Mouse (Mus musculus) adrenal gland, postnatal 10 days (tissue): ENCODE data around the gene Apba2. TPM values are rescaled to one million over a fixed set of nuclear protein-coding genes. Genes with fewer than 3 reads are reported as not detected.

ENCODE experiments used
- DNase-seq: peaks from one replicate; pipeline ENCODE4 v3.0.0; 2021; ENCODE audit warnings: mixed read lengths
- long read RNA-seq, 2 experiments: library from polyadenylated mRNA; stranded (forward); transcript quantifications; one replicate each; pipeline ENCODE4 v2.0.0; 2021
- total RNA-seq, 2 experiments: library from RNA; stranded (reverse); gene quantifications; 2 replicates each; pipeline ENCODE4 v1.2.3; 2021

Apba2 gene
- 1 to 10 TPM; 1.3 to 2.9 TPM for total RNA-seq
- long read RNA-seq, experiment 1 = 0 reads
- long read RNA-seq, experiment 2, partial matches to known transcripts = 0 of 1 reads
- long read RNA-seq, experiment 2, other reads (novel, unspliced or antisense) = 1 of 1 reads

GRCm38 (mm10) chr7:64501536-64502270, at the start of gene Apba2:
Apba2 (plus strand) TSS chr7:64501706.
- peak; percentile 59 for DNase-seq

- DNase-seq = no peak
Observed at GRCm38 (mm10) chr7:64451861-64452382, 49.6 kb upstream of the Apba2 start.

DNA sequence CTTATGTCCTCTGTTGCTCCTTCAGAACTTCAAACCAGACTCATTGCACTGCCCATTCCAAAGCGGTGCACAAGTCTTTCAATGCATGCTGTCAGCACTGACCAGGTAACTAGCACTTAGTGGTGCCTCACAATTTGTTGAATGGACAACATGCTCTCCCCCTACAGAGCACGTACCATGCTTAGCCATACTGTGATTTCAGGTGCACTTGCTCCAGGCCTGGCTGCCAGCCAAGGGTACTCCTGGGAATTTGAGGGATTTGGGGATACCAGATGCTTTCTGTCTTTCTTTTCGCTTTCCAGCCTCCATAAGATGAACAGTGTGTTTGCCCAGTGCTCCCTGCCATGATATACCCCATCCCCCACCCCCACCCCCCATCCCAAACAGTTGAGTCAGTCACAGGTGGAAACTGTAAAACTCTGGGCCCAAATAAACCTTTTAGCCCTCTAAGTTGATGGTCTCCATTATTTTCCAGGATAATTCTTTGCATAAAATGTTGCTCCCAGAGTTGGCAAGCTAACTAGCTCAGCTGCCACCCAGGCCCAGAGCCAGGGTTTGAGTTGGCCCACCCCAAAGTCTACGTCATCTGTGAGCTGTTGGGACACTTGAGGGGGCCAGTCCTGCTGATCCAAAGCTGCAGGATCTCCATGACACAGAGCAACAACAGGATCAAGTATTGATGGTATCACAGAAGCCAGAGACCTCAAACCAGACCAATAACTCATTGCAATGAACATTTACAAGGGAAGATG, 48.9 kb upstream of the Apba2 start:
- DNase-seq = no peak

DNA sequence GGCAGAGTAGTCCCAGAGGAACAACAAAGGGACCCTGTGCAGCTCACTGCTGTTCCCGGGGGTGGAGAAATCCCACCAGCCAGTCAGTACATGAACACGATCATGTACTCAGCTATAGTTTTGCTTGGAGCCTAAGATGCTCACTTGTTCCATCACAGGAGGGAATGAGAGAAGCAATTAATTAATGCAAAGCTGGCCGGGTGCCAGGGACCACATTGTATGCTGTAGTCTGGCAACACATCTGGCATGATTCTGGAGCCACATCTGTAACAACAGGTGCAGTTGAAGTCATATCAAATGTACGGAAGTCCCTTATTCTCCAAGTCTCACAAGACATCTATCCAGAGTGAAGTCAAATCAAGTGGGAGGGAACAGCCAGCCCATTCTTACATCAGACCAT, 45.3 kb upstream of the Apba2 start:
- no peak for DNase-seq

DNA sequence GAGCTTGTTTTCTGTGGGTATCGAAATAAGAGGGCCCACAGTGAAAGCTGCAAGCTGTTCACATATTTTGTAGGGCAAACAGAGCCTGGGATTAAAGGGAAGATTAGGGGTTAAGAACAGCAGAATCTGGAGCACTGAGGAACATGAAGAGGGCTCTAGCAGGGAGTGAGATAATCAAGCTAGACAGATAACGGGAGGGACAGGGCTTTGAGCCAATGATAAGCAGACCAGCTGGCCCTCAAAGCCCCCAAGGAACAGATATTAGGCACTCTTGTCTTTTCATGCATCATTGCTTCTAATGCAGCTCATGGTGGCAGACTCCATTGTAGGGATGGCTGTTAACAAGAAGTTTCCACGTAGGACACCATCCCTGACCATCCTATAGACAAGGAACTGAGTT, 44.8 kb upstream of the Apba2 start:
- DNase-seq = no peak

DNA sequence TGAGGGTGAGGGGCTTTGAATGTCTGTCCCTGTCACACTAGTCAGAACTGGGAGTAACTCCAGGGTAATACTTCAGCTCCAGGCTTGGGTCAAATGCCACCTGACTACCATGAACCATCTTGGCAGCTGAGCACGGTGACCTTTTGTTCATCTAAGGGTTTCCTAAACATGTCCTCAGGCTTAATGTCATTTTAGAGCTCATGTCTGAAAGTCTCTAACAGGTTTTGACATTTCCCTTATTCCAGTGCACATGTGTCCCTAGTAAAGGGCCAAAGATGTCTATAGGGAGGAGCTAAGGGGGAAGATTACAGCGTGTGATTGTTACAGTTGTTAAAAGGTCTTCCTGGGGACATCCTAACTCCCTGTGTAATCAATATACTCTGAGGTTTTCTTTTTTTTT, 43.7 kb upstream of the Apba2 start:
- no peak for DNase-seq

- no peak for DNase-seq
Observed at GRCm38 (mm10) chr7:64497438-64497837, 4.1 kb upstream of the Apba2 start.

DNA sequence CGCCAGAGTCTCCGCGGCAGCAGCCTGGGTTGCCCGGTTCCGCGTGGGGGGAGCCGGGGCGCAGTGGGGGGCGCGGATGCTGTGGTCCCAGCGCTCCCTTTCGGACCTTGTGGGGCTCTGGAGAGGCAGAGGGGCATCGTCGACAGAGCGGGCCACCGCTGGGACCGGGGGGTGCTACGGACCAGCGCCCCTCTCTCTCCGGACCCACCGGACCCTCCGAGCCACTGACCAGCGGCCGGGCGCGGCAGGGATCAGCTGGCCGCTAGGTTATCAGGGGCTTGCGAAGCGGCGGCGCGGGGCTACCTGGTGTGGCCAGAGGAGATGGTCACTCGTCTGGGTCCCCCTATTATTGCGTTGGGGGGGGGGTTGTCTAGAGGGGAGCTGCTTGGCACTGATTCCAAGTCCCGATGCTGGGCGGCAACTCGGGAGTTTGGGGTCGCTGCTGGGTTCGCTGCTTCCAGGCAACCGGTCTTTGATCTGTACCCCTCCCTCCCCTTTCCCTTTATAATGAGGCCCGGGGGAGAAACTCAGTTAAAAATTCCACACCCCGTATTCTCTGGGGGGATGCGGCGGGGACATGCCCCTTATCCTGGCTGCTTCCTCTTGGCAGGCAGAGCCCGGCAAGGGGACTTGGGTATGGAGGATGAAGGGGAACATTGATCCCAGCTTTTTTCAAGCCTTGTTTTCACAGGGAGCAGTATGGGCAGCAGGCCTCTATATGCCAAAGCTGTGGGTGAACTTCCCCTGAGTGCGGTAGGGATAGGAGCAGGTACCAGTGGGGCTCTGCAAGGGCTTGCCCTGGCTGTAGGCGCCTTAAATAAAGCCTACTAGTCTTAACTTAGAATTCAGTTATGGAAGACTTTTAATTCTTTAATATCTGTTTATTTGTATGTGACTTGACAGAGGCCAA, 1.0 kb downstream of the Apba2 start:
- no peak for DNase-seq

- no peak for DNase-seq
Observed at GRCm38 (mm10) chr7:64503641-64504040, 2.1 kb downstream of the Apba2 start.

DNA sequence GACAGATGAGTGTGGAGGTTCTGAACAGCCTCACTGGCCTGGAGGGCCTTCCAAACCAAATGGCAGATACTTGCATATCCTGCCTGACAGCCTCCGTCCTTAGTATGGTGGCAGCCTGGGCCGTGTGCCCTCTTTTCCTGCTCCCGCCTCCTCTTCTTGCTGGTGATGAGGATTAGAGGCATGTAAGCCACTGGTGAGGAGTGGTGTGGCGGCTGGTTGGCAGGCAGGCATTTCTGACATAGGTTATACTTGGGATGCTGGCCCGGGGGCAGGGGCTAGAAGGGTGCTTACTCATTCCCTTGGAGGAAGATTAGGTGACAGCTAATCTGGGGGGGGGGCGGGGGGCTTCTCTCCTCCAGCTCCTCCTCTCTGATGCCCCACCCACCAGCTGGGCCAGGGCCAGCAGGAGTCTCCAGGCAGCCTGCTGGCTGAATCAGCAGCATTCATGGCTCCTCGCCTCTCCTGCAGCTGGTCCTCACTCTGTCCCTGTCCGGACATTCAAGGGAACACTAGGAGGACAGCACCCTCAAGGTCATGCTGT, 3.3 kb downstream of the Apba2 start:
- DNase-seq = no peak

GRCm38 (mm10) chr7:64505571-64505970, 4.1 kb downstream of the Apba2 start:
- DNase-seq = no peak

- DNase-seq = no peak
Observed at GRCm38 (mm10) chr7:64508826-64509225, 7.3 kb downstream of the Apba2 start.

DNA sequence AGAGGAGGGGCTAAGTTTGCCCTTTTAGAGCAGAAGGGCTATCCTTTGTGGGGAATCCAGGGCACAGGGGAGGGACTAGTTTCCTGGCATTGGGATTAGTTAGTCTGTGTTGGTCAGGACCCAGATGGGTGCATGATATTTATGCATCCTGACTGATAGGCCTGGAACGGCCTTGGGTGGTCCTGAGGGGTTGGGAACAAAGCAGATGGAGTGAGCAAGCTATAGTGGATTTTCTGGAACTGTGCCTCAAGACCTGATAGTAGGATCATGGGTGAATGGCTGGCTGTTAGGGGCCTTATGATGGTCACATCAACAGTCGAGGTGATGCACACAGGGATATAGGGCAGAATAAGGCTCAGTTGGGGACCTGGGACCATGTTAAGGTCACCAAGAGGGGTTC, 8.4 kb downstream of the Apba2 start:
- DNase-seq = no peak

DNA sequence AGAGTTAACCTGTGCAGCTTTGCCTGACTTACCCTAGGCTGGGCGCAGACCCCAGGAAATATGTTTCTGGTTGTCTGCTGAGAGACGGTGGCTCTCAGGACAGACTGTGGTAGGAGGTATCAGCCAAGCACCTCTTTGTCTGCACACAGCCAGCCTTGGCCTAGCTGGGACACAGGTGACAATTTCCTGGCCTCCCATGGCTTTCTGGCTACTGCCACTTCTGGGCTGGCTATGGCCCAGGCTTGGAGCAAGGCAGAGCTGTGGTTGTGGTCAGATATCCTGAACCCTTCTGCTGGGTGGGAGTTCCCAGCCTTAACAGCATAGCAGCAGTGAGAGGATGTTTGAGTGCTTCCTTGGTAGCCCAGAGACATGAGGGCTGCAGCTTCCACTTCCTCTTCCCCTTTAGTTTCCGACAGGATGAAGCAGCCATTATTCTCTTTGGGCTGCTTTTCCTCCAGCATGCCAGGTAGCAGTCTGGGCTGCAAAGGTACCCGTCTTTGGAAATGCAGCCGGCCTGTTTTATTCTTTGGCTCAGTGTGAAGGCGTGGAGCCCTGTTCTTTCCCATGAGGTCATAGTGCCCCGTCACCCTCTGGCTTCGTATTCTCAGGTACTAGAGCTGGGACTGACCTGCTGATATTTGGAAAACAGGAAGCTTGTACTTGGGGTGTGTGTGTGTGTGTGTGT, 9.2 kb downstream of the Apba2 start:
- DNase-seq = no peak

GRCm38 (mm10) chr7:64513621-64514020, 12.1 kb downstream of the Apba2 start:
- DNase-seq = no peak

GRCm38 (mm10) chr7:64515280-64515679, 13.8 kb downstream of the Apba2 start:
- no peak for DNase-seq

DNA sequence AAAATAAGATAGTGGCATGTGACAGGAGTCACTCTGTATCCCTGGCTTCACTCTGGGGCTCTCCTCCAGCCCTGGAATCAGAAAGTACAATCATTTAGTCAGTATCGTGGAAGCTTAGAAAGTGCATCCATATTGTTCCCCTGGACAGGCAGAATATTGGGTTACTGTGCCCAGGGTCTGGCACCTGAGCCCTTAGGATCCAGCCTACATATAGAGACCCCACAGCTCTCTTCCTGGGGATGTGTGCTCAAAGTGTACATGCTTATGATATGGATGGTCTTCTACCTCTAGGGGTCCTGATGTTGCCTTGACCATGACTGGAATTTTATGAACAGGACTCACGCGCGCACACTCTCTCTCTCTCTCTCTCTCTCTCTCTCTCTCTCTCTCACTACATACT, 14.4 kb downstream of the Apba2 start:
- no peak for DNase-seq

DNA sequence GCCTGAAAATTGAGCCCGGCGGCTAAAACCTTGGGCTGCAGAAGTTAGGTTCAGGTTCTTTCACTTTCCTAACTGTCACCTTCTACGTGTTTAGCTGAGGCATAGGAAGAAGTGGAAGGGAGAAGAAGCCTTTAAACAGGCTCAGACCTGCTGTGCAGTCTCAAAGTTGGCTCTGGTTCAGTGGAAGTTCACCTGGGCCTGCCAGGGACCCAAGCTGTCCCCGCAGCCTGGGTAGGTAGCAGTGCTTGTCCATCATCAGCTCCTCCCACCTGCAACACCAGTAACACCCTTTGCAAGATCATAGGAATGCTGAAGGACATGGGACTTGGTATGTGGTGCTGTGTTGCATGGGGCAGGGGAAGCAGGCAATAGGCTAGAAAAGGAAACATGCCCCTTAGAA, 17.6 kb downstream of the Apba2 start:
- no peak for DNase-seq

DNA sequence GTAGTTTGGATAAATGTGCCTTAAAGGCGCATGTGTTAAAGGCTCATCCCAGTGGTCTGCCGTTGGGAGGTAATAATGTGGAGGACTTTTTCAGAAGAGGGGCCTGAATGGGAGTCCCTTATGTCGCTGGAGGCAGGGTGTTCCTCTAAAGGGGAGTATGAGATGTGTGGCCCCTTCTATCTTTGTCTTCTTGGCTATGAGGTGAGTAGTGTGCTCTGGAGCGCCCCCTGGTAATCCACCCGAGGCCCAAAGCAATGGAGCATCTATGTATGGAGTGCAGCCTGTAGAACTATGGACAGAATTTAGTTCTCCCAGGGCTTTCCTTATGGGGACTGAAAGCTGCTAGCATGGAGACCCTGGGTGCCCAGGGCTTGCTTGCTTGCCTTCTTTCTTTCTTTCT, 18.0 kb downstream of the Apba2 start:
- no peak for DNase-seq

DNA sequence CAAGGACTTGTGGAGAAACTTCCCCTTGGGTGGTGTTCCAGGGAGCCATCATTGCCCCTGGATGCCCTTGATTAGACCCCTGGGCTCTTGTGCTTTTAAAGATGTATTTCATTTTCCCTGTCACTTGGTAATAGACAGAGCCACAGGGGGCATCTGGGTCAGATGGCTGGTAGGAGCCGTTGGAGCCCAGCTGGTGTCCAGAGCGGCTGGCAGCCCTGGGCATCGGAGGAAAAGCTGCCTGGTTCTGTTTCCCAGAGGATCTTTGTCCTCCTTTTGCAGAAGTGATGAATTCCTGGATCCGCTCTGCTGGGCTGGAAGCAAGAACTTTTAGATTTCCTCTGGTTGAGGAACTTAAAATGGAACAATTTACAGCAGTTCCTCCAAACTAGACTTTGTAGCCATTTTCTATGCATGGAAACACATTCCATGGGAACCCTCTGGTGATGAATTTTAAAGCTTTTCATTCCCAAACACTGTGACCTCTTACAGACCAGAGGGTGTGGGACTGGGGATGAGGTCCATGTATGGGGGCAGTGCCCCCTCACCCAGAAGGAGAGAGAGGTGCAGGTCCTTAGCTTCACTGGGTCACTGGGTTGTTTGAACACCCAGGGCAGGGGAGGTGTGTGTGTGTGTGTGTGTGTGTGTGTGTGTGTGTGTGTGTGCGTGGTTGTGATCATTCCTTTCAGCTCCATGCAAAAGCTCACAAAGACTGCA, 20.3 kb downstream of the Apba2 start:
- DNase-seq = no peak

- no peak for DNase-seq
Observed at GRCm38 (mm10) chr7:64522409-64522730, 20.9 kb downstream of the Apba2 start.
